Mouse (Mus musculus): ENCODE measurements around the gene Atm. TPM values are rescaled to one million over a fixed set of nuclear protein-coding genes. Genes with fewer than 3 reads are reported as not detected.
A peak's percentile ranks its signal among the peaks of the same experiment; 100 is the strongest.

Atm gene
- polyA plus RNA-seq (2015; fragmentation: Nextera tagmentation; extraction: Ambion mirVana), result 14.7 and 16.2 TPM in 2 replicates

GRCm38 (mm10) chr9:53536558-53537320, at the start of gene Atm, which contains the start of gene Npat:
TSS of gene Atm (minus strand) at chr9:53536740.
TSS of gene Npat (plus strand) at chr9:53537047.
- no peaks in the 10 kb centered on the region for H3K27me3 ChIP-seq
- H3K4me3 ChIP-seq (replicated peaks), result peak within 1 kb of the TSS; percentile 67
- under 1% methylated on average over 69 of the region's 69 CpGs for whole genome bisulfite sequencing
- H3K9ac ChIP-seq (replicated peaks), result peak within 1 kb of the TSS; percentile 81
- H3K36me3 ChIP-seq, result no peaks in the 10 kb centered on the region; the same call in 1 of the 2 replicates
- peak within 1 kb of the TSS; percentile 96 for H3K4me2 ChIP-seq (replicated peaks)
- peak within 1 kb of the TSS; percentile 91 for H3K27ac ChIP-seq
- ATAC-seq, result peak; percentile 100
- H3K9me3 ChIP-seq, result no peaks in the 10 kb centered on the region
- peaks cover 34% of the 10 kb centered on the region for H3K4me1 ChIP-seq (replicated peaks)

GRCm38 (mm10) chr9:53581870-53582269, 45.3 kb upstream of the Atm start:
- WGBS, result 93% methylated on average over 4 of the region's 4 CpGs
- H3K9ac ChIP-seq (replicated peaks), result no peak overlapping the region

GRCm38 (mm10) chr9:53575721-53576120, 39.2 kb upstream of the Atm start:
- no peak for ATAC-seq
- H3K4me3 ChIP-seq (replicated peaks), result no peak overlapping the region
- 96% methylated on average over 5 of the region's 5 CpGs for WGBS
- no peaks in the 10 kb centered on the region for H3K27me3 ChIP-seq
- no peaks in the 10 kb centered on the region for H3K9me3 ChIP-seq
- peaks cover 52% of the 10 kb centered on the region for H3K36me3 ChIP-seq
- H3K27ac ChIP-seq, result no peak overlapping the region
- no peak overlapping the region for H3K9ac ChIP-seq (replicated peaks)
- H3K4me1 ChIP-seq (replicated peaks), result no peaks in the 10 kb centered on the region
- no peak overlapping the region for H3K4me2 ChIP-seq (replicated peaks)

More at GRCm38 (mm10) chr9:53581870-53582269, 45.3 kb upstream of the Atm start:
- no peak for ATAC-seq
- Histone ChIP-seq H3K9me3 (no peaks in the 10 kb centered on the region), H3K27ac (no peak overlapping the region), H3K36me3 (peaks cover 79% of the 10 kb centered on the region), H3K4me1 (replicated peaks) (no peaks in the 10 kb centered on the region), H3K4me2 (replicated peaks) (no peak overlapping the region), H3K4me3 (replicated peaks) (no peak overlapping the region), H3K27me3 (no peaks in the 10 kb centered on the region)

- no peaks in the 10 kb centered on the region for H3K4me1 ChIP-seq (replicated peaks)
- WGBS, result 96% methylated on average over 7 of the region's 7 CpGs
- H3K4me3 ChIP-seq (replicated peaks), result no peak overlapping the region
- H3K9me3 ChIP-seq, result no peaks in the 10 kb centered on the region
- H3K36me3 ChIP-seq, result peaks cover 48% of the 10 kb centered on the region
- H3K9ac ChIP-seq (replicated peaks), result no peak overlapping the region
- no peak overlapping the region for H3K27ac ChIP-seq
- H3K27me3 ChIP-seq, result no peaks in the 10 kb centered on the region
- no peak for ATAC-seq
- H3K4me2 ChIP-seq (replicated peaks), result no peak overlapping the region
Observed at GRCm38 (mm10) chr9:53572516-53573307, 36.2 kb upstream of the Atm start.

DNA sequence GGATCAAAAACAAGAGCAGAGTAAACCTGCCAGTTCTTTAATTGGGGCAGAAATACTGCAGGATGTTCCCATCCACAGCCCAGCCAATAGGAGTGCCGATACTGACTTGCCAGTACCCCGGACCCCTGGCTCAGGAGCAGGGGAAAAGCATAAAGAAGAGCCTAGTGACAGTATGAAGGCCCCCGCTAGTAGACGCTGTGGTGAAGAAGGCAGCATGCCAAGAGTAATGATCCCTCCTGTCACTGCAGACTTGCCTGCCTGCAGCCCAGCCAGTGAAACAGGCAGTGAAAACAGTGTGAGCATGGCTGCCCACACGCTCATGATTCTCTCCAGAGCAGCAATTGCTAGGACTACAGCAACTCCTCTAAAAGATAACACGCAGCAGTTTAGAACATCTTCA, 34.1 kb upstream of the Atm start:
- H3K36me3 ChIP-seq, result peaks cover 60% of the 10 kb centered on the region
- 91% methylated on average over 6 of the region's 6 CpGs for WGBS

GRCm38 (mm10) chr9:53537336-53537965, 911 bp upstream of the Atm start:
- peak overlapping the region; percentile 91 for H3K27ac ChIP-seq
- H3K9me3 ChIP-seq, result no peaks in the 10 kb centered on the region
- peaks cover 34% of the 10 kb centered on the region for H3K4me1 ChIP-seq (replicated peaks)
- H3K9ac ChIP-seq (replicated peaks), result peak overlapping the region; percentile 81
- under 1% methylated on average over 33 of the region's 34 CpGs for WGBS
- no peaks in the 10 kb centered on the region for H3K27me3 ChIP-seq
- no peak for ATAC-seq
- H3K36me3 ChIP-seq, result no peaks in the 10 kb centered on the region; the same call in 1 of the 2 replicates
- peak overlapping the region; percentile 96 for H3K4me2 ChIP-seq (replicated peaks)
- peak overlapping the region; percentile 67 for H3K4me3 ChIP-seq (replicated peaks)

More for the DNA sequence above, 34.1 kb upstream of the Atm start:
- Histone ChIP-seq H3K4me1 (replicated peaks) (no peaks in the 10 kb centered on the region), H3K9ac (replicated peaks) (no peak overlapping the region), H3K27me3 (no peaks in the 10 kb centered on the region), H3K4me3 (replicated peaks) (no peak overlapping the region), H3K27ac (no peak overlapping the region), H3K9me3 (no peaks in the 10 kb centered on the region), H3K4me2 (replicated peaks) (no peak overlapping the region)
- no peak for ATAC-seq

DNA sequence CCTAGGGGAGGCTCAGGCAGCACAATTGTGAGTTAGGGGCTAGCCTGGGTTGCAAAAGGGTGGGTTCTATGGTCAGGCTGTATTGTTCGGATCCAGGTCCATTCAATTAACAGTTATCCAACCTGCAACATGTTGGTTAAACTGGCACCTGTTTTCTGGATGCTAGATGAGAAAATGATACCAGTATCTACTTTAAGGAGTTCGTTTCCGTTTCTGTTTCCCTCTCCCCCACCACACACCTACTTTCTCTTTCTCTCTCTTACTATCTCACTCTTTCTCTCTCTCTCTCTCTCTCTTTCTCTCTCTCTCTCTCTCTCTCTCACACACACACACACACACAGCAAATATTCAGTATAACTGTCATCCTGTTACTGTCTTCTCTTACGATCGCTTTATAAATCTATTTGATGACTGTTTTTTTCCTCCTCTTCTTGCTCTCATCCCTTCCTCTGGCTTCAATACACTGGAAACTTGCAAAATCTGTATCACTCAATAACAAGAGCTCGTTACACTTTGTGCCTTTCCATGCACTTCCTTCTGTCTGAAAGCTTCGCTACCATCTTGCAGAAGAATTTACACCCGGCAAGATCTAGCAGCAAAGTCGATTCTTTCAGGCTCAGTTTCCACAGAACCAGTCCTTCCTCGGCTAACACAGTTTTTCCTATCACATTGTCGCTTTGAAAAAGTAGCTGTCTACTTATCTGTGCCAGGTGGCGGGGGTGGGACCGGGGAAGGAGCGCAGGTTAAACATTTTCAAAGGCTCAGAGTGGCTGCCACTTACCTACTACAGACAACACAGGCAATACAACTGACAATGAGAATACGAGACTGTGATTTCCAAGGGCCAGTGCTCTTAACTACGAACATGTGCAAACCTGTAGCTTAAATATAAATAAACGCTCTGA, 872 bp downstream of the Atm start:
- WGBS, result 21% methylated on average over 17 of the region's 17 CpGs
- H3K36me3 ChIP-seq, result peaks cover 4% of the 10 kb centered on the region
- no peaks in the 10 kb centered on the region for H3K9me3 ChIP-seq
- H3K4me3 ChIP-seq (replicated peaks), result peak overlapping the region; percentile 67
- H3K9ac ChIP-seq (replicated peaks), result peak overlapping the region; percentile 74
- peak overlapping the region; percentile 78 for H3K27ac ChIP-seq
- H3K27me3 ChIP-seq, result no peaks in the 10 kb centered on the region
- peaks cover 34% of the 10 kb centered on the region for H3K4me1 ChIP-seq (replicated peaks)
- peak overlapping the region; percentile 92 for H3K4me2 ChIP-seq (replicated peaks)
- ATAC-seq, result no peak

GRCm38 (mm10) chr9:53517373-53518009, 19.0 kb downstream of the Atm start:
- Histone ChIP-seq H3K27me3 (no peaks in the 10 kb centered on the region), H3K4me2 (replicated peaks) (no peak overlapping the region), H3K4me3 (replicated peaks) (no peak overlapping the region), H3K36me3 (peaks cover 18% of the 10 kb centered on the region), H3K9ac (replicated peaks) (no peak overlapping the region; the same call in 1 of the 2 replicates), H3K9me3 (no peaks in the 10 kb centered on the region), H3K27ac (peak overlapping the region; percentile 12; the same call in 1 of the 2 replicates), H3K4me1 (replicated peaks) (peaks cover 5% of the 10 kb centered on the region; the same call in 1 of the 2 replicates)
- no peak for ATAC-seq
- WGBS, result 48% methylated on average over 9 of the region's 9 CpGs

GRCm38 (mm10) chr9:53514091-53514490, 22.4 kb downstream of the Atm start:
- H3K4me2 ChIP-seq (replicated peaks), result no peak overlapping the region
- no peaks in the 10 kb centered on the region for H3K9me3 ChIP-seq
- no peak overlapping the region for H3K9ac ChIP-seq (replicated peaks)
- H3K4me1 ChIP-seq (replicated peaks), result peaks cover 5% of the 10 kb centered on the region; the same call in 1 of the 2 replicates
- H3K36me3 ChIP-seq, result peaks cover 16% of the 10 kb centered on the region
- no peaks in the 10 kb centered on the region for H3K27me3 ChIP-seq
- no peak for ATAC-seq
- H3K27ac ChIP-seq, result no peak overlapping the region
- H3K4me3 ChIP-seq (replicated peaks), result no peak overlapping the region

DNA sequence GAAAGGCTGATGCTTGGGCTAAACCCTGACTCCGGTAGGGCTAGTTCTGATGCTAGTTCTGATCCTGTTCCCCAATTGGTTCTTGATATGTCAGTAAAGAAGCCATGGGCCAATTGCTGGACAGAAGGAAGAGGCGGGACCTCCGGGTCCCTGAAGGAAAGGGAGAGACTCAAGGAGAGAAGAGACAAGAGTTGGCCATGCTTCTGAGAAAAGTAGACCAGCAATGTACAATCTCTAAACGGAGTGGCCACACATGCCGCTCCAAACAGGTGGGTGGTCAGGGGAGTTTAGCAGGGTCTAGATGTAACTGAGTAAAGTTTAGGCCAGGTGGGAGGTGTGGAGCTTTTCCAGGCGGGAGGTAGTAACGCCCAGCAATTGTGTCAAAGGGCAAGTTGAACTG, 28.5 kb downstream of the Atm start:
- Histone ChIP-seq H3K36me3 (peaks cover 15% of the 10 kb centered on the region), H3K9ac (replicated peaks) (no peak overlapping the region), H3K9me3 (no peaks in the 10 kb centered on the region), H3K4me2 (replicated peaks) (no peak overlapping the region), H3K4me1 (replicated peaks) (no peaks in the 10 kb centered on the region), H3K27ac (no peak overlapping the region), H3K4me3 (replicated peaks) (no peak overlapping the region), H3K27me3 (no peaks in the 10 kb centered on the region)
- ATAC-seq, result no peak
- WGBS, result 96% methylated on average over 7 of the region's 7 CpGs

DNA sequence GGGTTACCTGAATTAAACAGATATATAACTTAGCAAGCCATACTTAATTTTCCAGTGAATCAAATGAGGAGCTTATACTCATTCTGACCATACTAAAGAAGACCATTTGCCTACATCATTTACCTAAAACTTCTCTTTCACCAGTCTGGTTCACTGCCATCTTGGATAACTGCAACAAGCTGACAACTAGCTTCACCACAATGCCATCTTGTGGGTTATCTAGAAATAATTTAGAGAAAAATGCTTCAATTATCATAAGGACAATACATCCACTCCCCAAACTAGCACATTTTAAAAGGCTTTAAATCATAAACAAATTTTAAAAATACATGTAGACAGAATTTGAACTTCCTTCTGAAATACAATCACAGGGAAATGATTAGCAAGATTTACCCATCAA, 50.7 kb downstream of the Atm start:
- H3K36me3 ChIP-seq, result peaks cover 47% of the 10 kb centered on the region
- ATAC-seq, result no peak
- no peak overlapping the region for H3K4me3 ChIP-seq (replicated peaks)
- H3K27ac ChIP-seq, result no peak overlapping the region
- no peaks in the 10 kb centered on the region for H3K9me3 ChIP-seq
- H3K4me1 ChIP-seq (replicated peaks), result no peaks in the 10 kb centered on the region
- H3K4me2 ChIP-seq (replicated peaks), result no peak overlapping the region
- H3K9ac ChIP-seq (replicated peaks), result no peak overlapping the region
- no peaks in the 10 kb centered on the region for H3K27me3 ChIP-seq

Data from midbrain, embryonic 13.5 days (tissue).